Mouse (Mus musculus) layer of hippocampus, adult 11-12 months (tissue): Measurements from ENCODE around the gene Gm11562.

Experiments used
- DNase-seq: peaks from one replicate; pipeline ENCODE4 v3.0.0; 2022; ENCODE audit warnings: low spot score

Gene Gm11562

GRCm38 (mm10) chr11:99583245-99583704 is 37.0 kb downstream of the Gm11562 start, which contains the start of gene Krtap1-4:
Krtap1-4 (minus strand) TSS chr11:99583654.
- DNase-seq, result no peak

GRCm38 (mm10) chr11:99581564-99581963 is 38.7 kb downstream of the Gm11562 start:
- DNase-seq, result no peak

GRCm38 (mm10) chr11:99581051-99581450 is 39.2 kb downstream of the Gm11562 start:
- DNase-seq, result no peak

- no peak for DNase-seq
Observed at GRCm38 (mm10) chr11:99580636-99581035, 39.6 kb downstream of the Gm11562 start, which contains the start of gene Krtap1-5. Krtap1-5 (minus strand) TSS chr11:99581016.

GRCm38 (mm10) chr11:99574106-99574505 is 46.1 kb downstream of the Gm11562 start:
- DNase-seq, result peak; percentile 67

- no peak for DNase-seq
Observed at GRCm38 (mm10) chr11:99573164-99573563, 47.1 kb downstream of the Gm11562 start.
